Mouse (Mus musculus): ENCODE data around the gene Grid1. TPM values are rescaled to one million over a fixed set of nuclear protein-coding genes. Genes with fewer than 3 reads are reported as not detected.

The Grid1 gene
- total and polyA plus RNA-seq, 2 experiments: 0.46 to 0.55 TPM

DNA sequence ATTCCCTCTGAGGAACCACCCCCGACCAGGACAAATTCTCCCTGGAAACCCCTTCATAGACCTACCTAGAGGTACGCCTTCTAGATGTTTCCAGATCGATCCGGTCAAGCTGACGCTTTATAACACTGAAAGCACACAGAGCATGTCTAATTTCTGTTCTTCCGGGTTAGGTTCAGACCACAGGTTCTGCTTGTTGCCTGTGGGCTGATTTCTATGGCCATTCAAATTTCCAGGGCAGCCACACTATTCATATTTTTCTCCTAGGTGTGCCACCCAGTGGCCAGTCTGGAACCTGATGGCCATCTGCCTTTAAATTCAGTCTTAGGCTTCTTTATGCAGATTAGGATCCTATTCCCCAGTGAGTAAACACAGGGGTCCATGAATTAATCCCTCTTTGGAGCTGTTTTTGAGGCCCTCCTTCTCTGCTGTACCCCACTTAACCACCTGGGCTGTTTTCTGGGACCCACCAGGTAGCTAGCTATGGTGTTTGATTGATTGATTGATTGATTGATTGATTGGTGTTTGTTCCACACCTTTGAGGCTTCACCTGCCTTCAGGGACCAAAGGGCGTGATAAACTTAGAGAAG is 337.3 kb downstream of the Grid1 start:
- WGBS: 74% methylated on average over 7 of the region's 7 CpGs
- H3K79me2 ChIP-seq (ENCODE audit: control insufficient read depth, insufficient read depth, low read length): no peaks in the 10 kb centered on the region
- no peaks in the 10 kb centered on the region for H3K27me3 ChIP-seq (ENCODE audit: control insufficient read depth, insufficient read depth, low read length)
- no peak overlapping the region for H3K4me3 ChIP-seq (ENCODE audit: insufficient read depth, low read depth, low read length)
- TF ChIP-seq CTCF (IDR thresholded peaks at IDR 0.05; ENCODE audit: low read depth, low read length): peak; percentile 49; the same call in 1 of the 2 replicates
- no peak for TF ChIP-seq POLR2A (IDR thresholded peaks at IDR 0.05; ENCODE audit: extremely low read depth, insufficient read depth, low read length)
- peaks cover 12% of the 10 kb centered on the region for H3K4me1 ChIP-seq (ENCODE audit: control insufficient read depth, insufficient read depth, low read length)
- H3K9ac ChIP-seq (ENCODE audit: low read depth, low read length): no peak overlapping the region
- H3K36me3 ChIP-seq (ENCODE audit: control insufficient read depth, insufficient read depth, low read length): no peaks in the 10 kb centered on the region
- no peak overlapping the region for H3K27ac ChIP-seq (replicated peaks; ENCODE audit: insufficient read depth, low read depth, low read length)
- peak; percentile 48 for DNase-seq (ENCODE audit: extremely low read depth, low read depth, low spot score)

GRCm38 (mm10) chr14:35159296-35159695 is 339.4 kb downstream of the Grid1 start:
- H3K27me3 ChIP-seq (ENCODE audit: control insufficient read depth, insufficient read depth, low read length): no peaks in the 10 kb centered on the region
- 78% methylated on average over 2 of the region's 2 CpGs for WGBS
- no peak overlapping the region for H3K27ac ChIP-seq (replicated peaks; ENCODE audit: insufficient read depth, low read depth, low read length)
- H3K4me1 ChIP-seq (ENCODE audit: control insufficient read depth, insufficient read depth, low read length): peaks cover 4% of the 10 kb centered on the region
- TF ChIP-seq CTCF (IDR thresholded peaks at IDR 0.05; ENCODE audit: low read depth, low read length) (no peak), POLR2A (IDR thresholded peaks at IDR 0.05; ENCODE audit: extremely low read depth, insufficient read depth, low read length) (no peak)
- DNase-seq (ENCODE audit: extremely low read depth, low read depth, low spot score): no peak
- no peak overlapping the region for H3K4me3 ChIP-seq (ENCODE audit: insufficient read depth, low read depth, low read length)
- H3K36me3 ChIP-seq (ENCODE audit: control insufficient read depth, insufficient read depth, low read length): no peaks in the 10 kb centered on the region
- H3K9ac ChIP-seq (ENCODE audit: low read depth, low read length): no peak overlapping the region
- no peaks in the 10 kb centered on the region for H3K79me2 ChIP-seq (ENCODE audit: control insufficient read depth, insufficient read depth, low read length)

GRCm38 (mm10) chr14:35167451-35167850 is 347.5 kb downstream of the Grid1 start:
- no peak overlapping the region for H3K9ac ChIP-seq (ENCODE audit: low read depth, low read length)

GRCm38 (mm10) chr14:35173861-35174260 is 354.0 kb downstream of the Grid1 start:
- DNase-seq (ENCODE audit: extremely low read depth, low read depth, low spot score): peak; percentile 81
- WGBS: 17% methylated on average over 1 of the region's 1 CpGs
- Histone ChIP-seq H3K27me3 (ENCODE audit: control insufficient read depth, insufficient read depth, low read length) (no peaks in the 10 kb centered on the region), H3K4me3 (ENCODE audit: insufficient read depth, low read depth, low read length) (no peak overlapping the region), H3K4me1 (ENCODE audit: control insufficient read depth, insufficient read depth, low read length) (peaks cover 2% of the 10 kb centered on the region; the same call in 1 of the 2 replicates), H3K27ac (replicated peaks; ENCODE audit: insufficient read depth, low read depth, low read length) (no peak overlapping the region), H3K9ac (ENCODE audit: low read depth, low read length) (no peak overlapping the region), H3K36me3 (ENCODE audit: control insufficient read depth, insufficient read depth, low read length) (no peaks in the 10 kb centered on the region), H3K79me2 (ENCODE audit: control insufficient read depth, insufficient read depth, low read length) (no peaks in the 10 kb centered on the region)
- TF ChIP-seq CTCF (IDR thresholded peaks at IDR 0.05; ENCODE audit: low read depth, low read length) (no peak), POLR2A (IDR thresholded peaks at IDR 0.05; ENCODE audit: extremely low read depth, insufficient read depth, low read length) (no peak)

More at GRCm38 (mm10) chr14:35167451-35167850, 347.5 kb downstream of the Grid1 start:
- TF ChIP-seq CTCF (IDR thresholded peaks at IDR 0.05; ENCODE audit: low read depth, low read length) (no peak), POLR2A (IDR thresholded peaks at IDR 0.05; ENCODE audit: extremely low read depth, insufficient read depth, low read length) (no peak)
- 5% methylated on average over 2 of the region's 2 CpGs for WGBS
- no peaks in the 10 kb centered on the region for H3K79me2 ChIP-seq (ENCODE audit: control insufficient read depth, insufficient read depth, low read length)
- no peaks in the 10 kb centered on the region for H3K27me3 ChIP-seq (ENCODE audit: control insufficient read depth, insufficient read depth, low read length)
- H3K27ac ChIP-seq (replicated peaks; ENCODE audit: insufficient read depth, low read depth, low read length): no peak overlapping the region
- no peak overlapping the region for H3K4me3 ChIP-seq (ENCODE audit: insufficient read depth, low read depth, low read length)
- DNase-seq (ENCODE audit: extremely low read depth, low read depth, low spot score): peak; percentile 81
- H3K4me1 ChIP-seq (ENCODE audit: control insufficient read depth, insufficient read depth, low read length): no peaks in the 10 kb centered on the region
- H3K36me3 ChIP-seq (ENCODE audit: control insufficient read depth, insufficient read depth, low read length): no peaks in the 10 kb centered on the region

DNA sequence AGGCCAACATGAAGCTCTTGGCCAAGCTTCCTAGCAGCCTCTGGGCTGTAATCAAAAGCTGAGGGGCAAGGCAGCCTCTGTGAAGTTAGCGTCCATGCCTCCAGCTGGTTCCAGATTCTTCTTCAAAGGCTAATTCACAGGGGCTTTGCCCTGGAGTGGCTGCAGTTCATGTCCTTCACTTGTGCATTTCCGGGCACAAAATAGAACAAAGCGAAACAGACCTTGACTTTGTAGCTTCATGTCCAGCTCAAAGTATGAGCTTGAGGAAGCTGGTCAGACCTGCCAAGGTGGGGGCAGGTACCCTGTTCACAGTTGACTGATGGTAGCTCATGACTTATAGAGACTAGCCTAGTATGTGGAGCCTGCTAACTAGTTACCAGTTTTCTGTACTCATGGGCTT is 356.1 kb downstream of the Grid1 start:
- no peaks in the 10 kb centered on the region for H3K79me2 ChIP-seq (ENCODE audit: control insufficient read depth, insufficient read depth, low read length)
- WGBS: 93% methylated on average over 3 of the region's 3 CpGs
- H3K27me3 ChIP-seq (ENCODE audit: control insufficient read depth, insufficient read depth, low read length): no peaks in the 10 kb centered on the region
- no peaks in the 10 kb centered on the region for H3K36me3 ChIP-seq (ENCODE audit: control insufficient read depth, insufficient read depth, low read length)
- no peak overlapping the region for H3K4me3 ChIP-seq (ENCODE audit: insufficient read depth, low read depth, low read length)
- H3K9ac ChIP-seq (ENCODE audit: low read depth, low read length): no peak overlapping the region
- no peak overlapping the region for H3K27ac ChIP-seq (replicated peaks; ENCODE audit: insufficient read depth, low read depth, low read length)
- DNase-seq (ENCODE audit: extremely low read depth, low read depth, low spot score): no peak
- peaks cover 2% of the 10 kb centered on the region; the same call in 1 of the 2 replicates for H3K4me1 ChIP-seq (ENCODE audit: control insufficient read depth, insufficient read depth, low read length)
- no peak for TF ChIP-seq CTCF (IDR thresholded peaks at IDR 0.05; ENCODE audit: low read depth, low read length)
- no peak for TF ChIP-seq POLR2A (IDR thresholded peaks at IDR 0.05; ENCODE audit: extremely low read depth, insufficient read depth, low read length)

GRCm38 (mm10) chr14:35179076-35179475 is 359.2 kb downstream of the Grid1 start:
- no peaks in the 10 kb centered on the region for H3K79me2 ChIP-seq (ENCODE audit: control insufficient read depth, insufficient read depth, low read length)
- no peak overlapping the region for H3K4me3 ChIP-seq (ENCODE audit: insufficient read depth, low read depth, low read length)
- DNase-seq (ENCODE audit: extremely low read depth, low read depth, low spot score): no peak
- H3K36me3 ChIP-seq (ENCODE audit: control insufficient read depth, insufficient read depth, low read length): no peaks in the 10 kb centered on the region
- no peak overlapping the region for H3K27ac ChIP-seq (replicated peaks; ENCODE audit: insufficient read depth, low read depth, low read length)
- no peaks in the 10 kb centered on the region for H3K4me1 ChIP-seq (ENCODE audit: control insufficient read depth, insufficient read depth, low read length)
- H3K9ac ChIP-seq (ENCODE audit: low read depth, low read length): no peak overlapping the region
- H3K27me3 ChIP-seq (ENCODE audit: control insufficient read depth, insufficient read depth, low read length): no peaks in the 10 kb centered on the region
- TF ChIP-seq POLR2A (IDR thresholded peaks at IDR 0.05; ENCODE audit: extremely low read depth, insufficient read depth, low read length): no peak
- TF ChIP-seq CTCF (IDR thresholded peaks at IDR 0.05; ENCODE audit: low read depth, low read length): no peak
